Mouse (Mus musculus) central nervous system, embryonic 11.5 days (tissue): Measurements from ENCODE around the gene Aco2. TPM values are rescaled to one million over a fixed set of nuclear protein-coding genes. Genes with fewer than 3 reads are reported as not detected.

Source experiments
- polyA plus RNA-seq: library from polyadenylated mRNA; depleted of rRNA; stranded (reverse); fragments of >200 nt; gene quantifications from 2 replicates; pipeline ENCODE4 v1.2.3, GENCODE M21; 2012; rRNA removed

Aco2 gene
- polyA plus RNA-seq: 153 and 168 TPM in 2 replicates

GRCm38 (mm10) chr15:81872262-81873136 is at the start of gene Aco2:
Gene Aco2 (plus strand): TSS chr15:81872309.

GRCm38 (mm10) chr15:81858517-81859329 is 13.4 kb upstream of the Aco2 start, which contains the start of gene Tob2:
Gene Tob2 (minus strand): TSS chr15:81858796.

GRCm38 (mm10) chr15:81871604-81872261 is 376 bp upstream of the Aco2 start, which contains the start of gene Phf5a:
Gene Phf5a (minus strand): TSS chr15:81871911.

GRCm38 (mm10) chr15:81925760-81926445 is 53.8 kb downstream of the Aco2 start, which contains the start of gene Polr3h:
Gene Polr3h (minus strand): TSS chr15:81926240.

GRCm38 (mm10) chr15:81936679-81937078 is 64.6 kb downstream of the Aco2 start, which contains the start of gene Csdc2:
Gene Csdc2 (plus strand): TSS chr15:81936759.

GRCm38 (mm10) chr15:81960171-81961077 is 88.3 kb downstream of the Aco2 start, which contains the start of gene Pmm1:
Gene Pmm1 (minus strand): TSS chr15:81960930.

Other genes starting within 250 kb of the Aco2 start
- gene L3mbtl2, start 208.4 kb upstream of the Aco2 start, polyA plus RNA-seq: 23.3 and 25.7 TPM in 2 replicates
- gene Chadl, start 175.0 kb upstream of the Aco2 start, polyA plus RNA-seq: 1.3 and 2.0 TPM in 2 replicates
- gene Zc3h7b, start 127.3 kb upstream of the Aco2 start, polyA plus RNA-seq: 57.9 and 65.1 TPM in 2 replicates
- gene Rangap1, start 126.8 kb upstream of the Aco2 start, polyA plus RNA-seq: 112 and 211 TPM in 2 replicates
- gene Tef, start 69.9 kb upstream of the Aco2 start, polyA plus RNA-seq: 30.6 and 34.0 TPM in 2 replicates
- 15.6 and 16.6 TPM in 2 replicates for gene Tob2, start 13.5 kb upstream of the Aco2 start, polyA plus RNA-seq
- gene Phf5a, start 398 bp upstream of the Aco2 start, polyA plus RNA-seq: 134 and 140 TPM in 2 replicates
- 22.2 and 24.0 TPM in 2 replicates for gene Polr3h, start 53.9 kb downstream of the Aco2 start, polyA plus RNA-seq
- gene Csdc2, start 64.5 kb downstream of the Aco2 start, polyA plus RNA-seq: 11.6 and 15.1 TPM in 2 replicates
- 37.8 and 50.3 TPM in 2 replicates for gene Pmm1, start 88.6 kb downstream of the Aco2 start, polyA plus RNA-seq
- not detected in 2 replicates for gene 1700029P11Rik, start 108.2 kb downstream of the Aco2 start, polyA plus RNA-seq
- 39.3 and 44.3 TPM in 2 replicates for gene Xrcc6, start 115.5 kb downstream of the Aco2 start, polyA plus RNA-seq
- 20.3 and 29.7 TPM in 2 replicates for gene Desi1, start 161.6 kb downstream of the Aco2 start, polyA plus RNA-seq
- 88.9 and 164 TPM in 2 replicates for gene Snu13, start 175.3 kb downstream of the Aco2 start, polyA plus RNA-seq
- gene 4930407I10Rik, start 186.8 kb downstream of the Aco2 start, polyA plus RNA-seq: 0.01 TPM in 1 of 2 replicates, not detected in the other
- 0.06 and 0.10 TPM in 2 replicates for gene Mei1, start 197.7 kb downstream of the Aco2 start, polyA plus RNA-seq